19 mouse cellular contexts compared by ENCODE assay signal in genomic region chr7:98869070-98869469, GRCm38 (mm10). TPM values are rescaled to one million over a fixed set of nuclear protein-coding genes. Genes with fewer than 3 reads are reported as not detected.
DNase-seq lines count a peak whose midpoint lies in the region; ATAC-seq and TF ChIP-seq lines count a peak whose summit lies in the region.
"Had no signal": no experiment of that assay in that cellular context is flagged by ENCODE, and none has a peak within 500 bp of the region (broad histone marks: within the 10 kb centered on the region; RNA-seq: fewer than 3 reads in every experiment).

No protein-coding gene starts in this region.

- no peak for TF ChIP-seq POLR2A in MEL (IDR thresholded peaks at IDR 0.05; ENCODE audit: control insufficient read depth in 1 of 2, insufficient read depth in 1 of 2, low read depth in 1 of 2, low read length in 2 of 2, poor library complexity in 1 of 2)

- H3K36me3 ChIP-seq in kidney, postnatal 0 days (ENCODE audit: insufficient read depth, low read length): no peaks in the 10 kb centered on the region
- H3K36me3 ChIP-seq in MEL (ENCODE audit: control insufficient read depth in 1 of 2, insufficient read depth in 2 of 2, low read length in 2 of 2): peaks cover 0 to 11% of the 10 kb centered on the region in 2 experiments; a peak in 2 of 4 replicates
- H3K36me3 ChIP-seq in limb, embryonic 10.5 days: no peaks in the 10 kb centered on the region
- H3K36me3 ChIP-seq in liver, embryonic 12.5 days: no peaks in the 10 kb centered on the region
- H3K36me3 ChIP-seq: hindbrain, embryonic 15.5 days; limb, embryonic 13.5 days; lung, embryonic 15.5 days; stomach, embryonic 15.5 days had no signal

- H3K9ac ChIP-seq in kidney, postnatal 0 days (ENCODE audit: low read depth, low read length): no peak overlapping the region
- no peak overlapping the region for H3K9ac ChIP-seq in MEL (ENCODE audit: control insufficient read depth, low read depth, low read length, poor library complexity, severe bottlenecking)
- H3K9ac ChIP-seq in liver, embryonic 12.5 days: no peak overlapping the region
- H3K9ac ChIP-seq: hindbrain, embryonic 15.5 days; limb, embryonic 13.5 days; lung, embryonic 15.5 days; stomach, embryonic 15.5 days had no signal

- H3K4me2 ChIP-seq in kidney, postnatal 0 days (ENCODE audit: low read length): no peak overlapping the region
- H3K4me2 ChIP-seq in liver, embryonic 12.5 days: no peak overlapping the region
- H3K4me2 ChIP-seq: hindbrain, embryonic 15.5 days; limb, embryonic 13.5 days; lung, embryonic 15.5 days; stomach, embryonic 15.5 days had no signal

- H3K4me3 ChIP-seq in kidney, postnatal 0 days (replicated peaks; ENCODE audit: low read depth, low read length): no peak overlapping the region
- H3K4me3 ChIP-seq in MEL (ENCODE audit: control insufficient read depth in 1 of 2, insufficient read depth in 1 of 2, low read depth in 2 of 2, low read length in 2 of 2): no peak overlapping the region
- H3K4me3 ChIP-seq in limb, embryonic 10.5 days: no peak overlapping the region
- no peak overlapping the region for H3K4me3 ChIP-seq in liver, embryonic 12.5 days
- H3K4me3 ChIP-seq: hindbrain, embryonic 15.5 days; limb, embryonic 13.5 days; lung, embryonic 15.5 days; stomach, embryonic 15.5 days had no signal

- 68% methylated on average over 3 of the region's 3 CpGs for WGBS in kidney, postnatal 0 days
- 58% methylated on average over 3 of the region's 3 CpGs for WGBS in limb, embryonic 10.5 days
- 29% methylated on average over 3 of the region's 3 CpGs for WGBS in liver, embryonic 12.5 days (ENCODE audit: insufficient replicate concordance)

- no peak for ATAC-seq in kidney, postnatal 0 days (replicated peaks; ENCODE audit: low FRiP score, low read depth)
- no peak for ATAC-seq in liver, embryonic 12.5 days

- no peak for TF ChIP-seq EP300 in MEL (IDR thresholded peaks at IDR 0.05; ENCODE audit: low read depth in 1 of 2, low read length in 2 of 2)

- no peaks in the 10 kb centered on the region for H3K9me3 ChIP-seq in kidney, postnatal 0 days (replicated peaks; ENCODE audit: low read length)
- no peaks in the 10 kb centered on the region for H3K9me3 ChIP-seq in MEL (replicated peaks; ENCODE audit: insufficient read depth, low read length)
- no peaks in the 10 kb centered on the region for H3K9me3 ChIP-seq in limb, embryonic 10.5 days (replicated peaks)
- no peaks in the 10 kb centered on the region for H3K9me3 ChIP-seq in liver, embryonic 12.5 days (replicated peaks)
- H3K9me3 ChIP-seq: hindbrain, embryonic 15.5 days; limb, embryonic 13.5 days; lung, embryonic 15.5 days; stomach, embryonic 15.5 days had no signal

- no peak for DNase-seq in kidney, postnatal 0 days (ENCODE audit: low spot score)
- DNase-seq in kidney, adult 9 months: no peak
- DNase-seq in B cell, adult 2 months: peak; percentile 50 to 56
- peak; percentile 44 for DNase-seq in MEL (ENCODE audit: low read depth, low spot score)
- DNase-seq in limb, embryonic 10.5 days (ENCODE audit: low spot score): no peak
- no peak for DNase-seq in gastrocnemius, postnatal 4 days (ENCODE audit: low spot score in 2 of 2)
- DNase-seq in natural killer cell, adult 2 months (ENCODE audit: low spot score in 2 of 2): no peak
- DNase-seq: adrenal gland, postnatal 25 days; cerebellum, postnatal 14 days; heart, adult 18-20 months; heart, postnatal 10 days; kidney, adult 8-10 months; retina, postnatal 1 day; thymus, postnatal 36 days had no signal

- TF ChIP-seq RAD21 in MEL (IDR thresholded peaks at IDR 0.05; ENCODE audit: low read depth, low read length): no peak

- peaks cover 9% of the 10 kb centered on the region; the same call in 1 of the 2 replicates for H3K4me1 ChIP-seq in kidney, postnatal 0 days (replicated peaks; ENCODE audit: insufficient read depth, low read length)
- H3K4me1 ChIP-seq in MEL (ENCODE audit: control insufficient read depth in 1 of 2, insufficient read depth in 2 of 2, low read length in 2 of 2): peaks cover 0 to 22% of the 10 kb centered on the region in 2 experiments; a peak in 2 of 4 replicates
- H3K4me1 ChIP-seq in limb, embryonic 10.5 days: peaks cover 61% of the 10 kb centered on the region
- H3K4me1 ChIP-seq in liver, embryonic 12.5 days: peaks cover 18% of the 10 kb centered on the region

- no peaks in the 10 kb centered on the region for H3K79me2 ChIP-seq in MEL (ENCODE audit: control insufficient read depth, insufficient read depth, low read length, poor library complexity)

- no peaks in the 10 kb centered on the region for H3K27me3 ChIP-seq in kidney, postnatal 0 days (ENCODE audit: insufficient read depth, low read length)
- no peaks in the 10 kb centered on the region for H3K27me3 ChIP-seq in MEL (ENCODE audit: control insufficient read depth in 1 of 2, insufficient read depth in 2 of 2, low read length in 2 of 2)
- peaks cover 90% of the 10 kb centered on the region for H3K27me3 ChIP-seq in limb, embryonic 10.5 days (ENCODE audit: low read depth, poor library complexity, severe bottlenecking)
- peaks cover 38% of the 10 kb centered on the region for H3K27me3 ChIP-seq in liver, embryonic 12.5 days (replicated peaks)
- H3K27me3 ChIP-seq: lung, embryonic 15.5 days; stomach, embryonic 15.5 days had no signal

- no peak overlapping the region for H3K27ac ChIP-seq in kidney, postnatal 0 days
- no peak overlapping the region for H3K27ac ChIP-seq in MEL (ENCODE audit: control insufficient read depth, low read depth, low read length)
- H3K27ac ChIP-seq in limb, embryonic 10.5 days: 0 out of 2 replicates have a peak overlapping the region, but pooled peaks have one; percentile 25
- H3K27ac ChIP-seq in liver, embryonic 12.5 days: no peak overlapping the region
- H3K27ac ChIP-seq: hindbrain, embryonic 15.5 days; limb, embryonic 13.5 days; lung, embryonic 15.5 days; stomach, embryonic 15.5 days had no signal

- peak; percentile 39 for TF ChIP-seq CTCF in kidney, postnatal 0 days (IDR thresholded peaks at IDR 0.05; ENCODE audit: low read depth)
- peak; percentile 7 to 36 (median 23); a peak in 3 of 6 replicates for TF ChIP-seq CTCF in MEL (IDR thresholded peaks at IDR 0.05 in 2 of 3, conservative IDR thresholded peaks at IDR 0.05 in 1 of 3; ENCODE audit: control insufficient read depth in 1 of 3, insufficient read depth in 1 of 3, low read depth in 2 of 3, low read length in 3 of 3, poor library complexity in 1 of 3, severe bottlenecking in 1 of 3)

TF ChIP-seq in MEL, 35 proteins besides CTCF, POLR2A, EP300 and RAD21:
- TF ChIP-seq CHD2 (IDR thresholded peaks at IDR 0.05; ENCODE audit: low read length): no peak
- TF ChIP-seq NELFE (IDR thresholded peaks at IDR 0.05; ENCODE audit: low read depth, low read length): no peak
- TF ChIP-seq NRF1 (IDR thresholded peaks at IDR 0.05; ENCODE audit: insufficient read depth, low read depth, low read length, poor library complexity, severe bottlenecking): no peak
- TF ChIP-seq MXI1 (IDR thresholded peaks at IDR 0.05; ENCODE audit: low read depth, low read length): no peak
- TF ChIP-seq RCOR1 (IDR thresholded peaks at IDR 0.05; ENCODE audit: low read depth, low read length): no peak
- no peak for TF ChIP-seq ZKSCAN1 (IDR thresholded peaks at IDR 0.05; ENCODE audit: low read depth, low read length)
- no peak for TF ChIP-seq E2F4 (IDR thresholded peaks at IDR 0.05; ENCODE audit: borderline replicate concordance, low read depth, low read length)
- no peak for TF ChIP-seq MAZ (IDR thresholded peaks at IDR 0.05; ENCODE audit: low read depth, low read length)
- no peak for TF ChIP-seq SIN3A (IDR thresholded peaks at IDR 0.05; ENCODE audit: low read length)
- TF ChIP-seq ETS1 (IDR thresholded peaks at IDR 0.05; ENCODE audit: low read depth, low read length): no peak
- TF ChIP-seq TCF12 (IDR thresholded peaks at IDR 0.05; ENCODE audit: low read depth, low read length): no peak
- no peak for TF ChIP-seq MAX (IDR thresholded peaks at IDR 0.05; ENCODE audit: low read length)
- TF ChIP-seq CHD1 (IDR thresholded peaks at IDR 0.05; ENCODE audit: low read depth, low read length): no peak
- no peak for TF ChIP-seq HCFC1 (IDR thresholded peaks at IDR 0.05; ENCODE audit: low read depth, low read length)
- no peak for TF ChIP-seq POLR2AphosphoS2 (IDR thresholded peaks at IDR 0.05; ENCODE audit: low read length)
- TF ChIP-seq USF1 (IDR thresholded peaks at IDR 0.05; ENCODE audit: low read depth, low read length): no peak
- no peak for TF ChIP-seq ZC3H11A (IDR thresholded peaks at IDR 0.05; ENCODE audit: low read depth, low read length)
- TF ChIP-seq POLR2AphosphoS5 (IDR thresholded peaks at IDR 0.05; ENCODE audit: borderline replicate concordance, low read depth, low read length): no peak
- no peak for TF ChIP-seq MEF2A (IDR thresholded peaks at IDR 0.05; ENCODE audit: extremely low read depth, insufficient replicate concordance, low read depth, low read length, poor library complexity, severe bottlenecking)
- no peak for TF ChIP-seq TAL1 (IDR thresholded peaks at IDR 0.05; ENCODE audit: low read length)
TF ChIP-seq in MEL: peak in this region for 0.

RNA-seq across cellular contexts. Expression of gene Wnt11, which starts 34.2 kb away (rescaled TPM):
- 41.5 and 46.9 TPM in 2 replicates for polyA plus RNA-seq in kidney, postnatal 0 days (2015; fragmentation: Nextera tagmentation; extraction: Ambion mirVana)
- not detected in 2 replicates for total RNA-seq in MEL (2012; rRNA removed)
- not detected for polyA plus RNA-seq in MEL (2012; ENCODE audit: insufficient read depth in 1 of 2, insufficient read length in 2 of 2, low read depth in 1 of 2, low replicate concordance in 2 of 2, missing spikeins in 1 of 2)
- 10.3 and 19.3 TPM in 2 replicates for polyA plus RNA-seq in limb, embryonic 10.5 days (2016; fragmentation: Nextera tagmentation; extraction: Ambion mirVana)
- total RNA-seq in gastrocnemius, postnatal 4 days (2021): 10 to 100 TPM; 16.4 to 19.9 TPM
- polyA plus RNA-seq in liver, embryonic 12.5 days (2016; fragmentation: Nextera tagmentation; extraction: Ambion mirVana): 3.6 and 3.9 TPM in 2 replicates

Comparison
In these comparisons a context has a peak if more than half of its experiments do, and no peak if none do; other contexts are left out.
1. DNase-seq: peak in B cell, adult 2 months (2 of 2) and MEL (single experiment); none in kidney, postnatal 0 days (single experiment), kidney, adult 9 months (single experiment), limb, embryonic 10.5 days (single experiment), gastrocnemius, postnatal 4 days (0 of 2) and natural killer cell, adult 2 months (0 of 2).